Mouse (Mus musculus): Measurements from ENCODE around the gene Pla2g2c. TPM values are rescaled to one million over a fixed set of nuclear protein-coding genes. Genes with fewer than 3 reads are reported as not detected.

The Pla2g2c gene
- polyA plus RNA-seq, 1 experiment from 2014 or later: 0.47 TPM

DNA sequence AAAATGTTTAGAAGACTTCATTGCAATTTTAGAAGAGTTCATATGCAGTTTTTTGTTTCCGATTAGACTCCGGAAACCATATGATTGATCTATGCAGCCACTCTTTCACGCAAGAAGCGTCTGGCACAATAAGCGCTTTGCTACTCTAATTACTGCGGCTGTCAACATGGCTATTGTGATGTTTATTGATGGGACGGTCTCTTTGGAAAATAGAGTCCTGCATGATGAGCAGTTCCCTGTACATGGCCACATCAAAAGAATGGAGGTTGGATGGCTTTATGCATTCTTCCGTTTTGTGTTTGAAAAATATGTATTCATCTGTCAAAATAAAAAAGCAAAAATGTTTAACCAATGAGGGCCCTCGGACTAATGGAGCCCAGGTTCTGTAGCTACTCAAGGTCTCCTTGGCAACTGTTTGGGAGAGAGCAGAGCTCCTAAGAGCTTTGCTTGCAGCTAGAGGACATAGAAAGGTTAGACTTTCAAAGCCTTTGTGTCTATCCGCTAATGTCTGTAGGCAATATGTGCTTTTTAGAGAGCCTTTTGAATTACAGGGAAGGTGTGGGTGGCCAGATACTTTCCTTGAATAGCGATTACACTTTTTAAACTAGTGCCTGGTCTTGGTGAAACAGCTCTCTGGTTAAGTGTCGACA is 31.4 kb upstream of the Pla2g2c start:
- no peaks in the 10 kb centered on the region for H3K9me3 ChIP-seq (ENCODE audit: low read length)
- no peak overlapping the region for H3K27ac ChIP-seq (ENCODE audit: low read length)
- no peaks in the 10 kb centered on the region for H3K36me3 ChIP-seq (ENCODE audit: insufficient read depth, low read length)
- no peaks in the 10 kb centered on the region; the same call in none of the 2 replicates for H3K4me1 ChIP-seq (ENCODE audit: insufficient read depth, low read length)
- H3K9ac ChIP-seq (replicated peaks; ENCODE audit: low read length): no peak overlapping the region
- peaks cover 38% of the 10 kb centered on the region for H3K27me3 ChIP-seq (ENCODE audit: insufficient read depth, low read length)
- H3K4me3 ChIP-seq (ENCODE audit: low read length): no peak overlapping the region
- WGBS: 67% methylated on average over 12 of the region's 12 CpGs
- H3K4me2 ChIP-seq (replicated peaks; ENCODE audit: low read depth, low read length): no peak overlapping the region
- no peak for ATAC-seq (ENCODE audit: low FRiP score, low TSS enrichment)

- H3K9ac ChIP-seq (replicated peaks; ENCODE audit: low read length): no peak overlapping the region
- H3K4me2 ChIP-seq (replicated peaks; ENCODE audit: low read depth, low read length): no peak overlapping the region
- peak; percentile 49; the same call in 1 of the 2 replicates for ATAC-seq (ENCODE audit: low FRiP score, low TSS enrichment)
- no peaks in the 10 kb centered on the region for H3K9me3 ChIP-seq (ENCODE audit: low read length)
- H3K4me3 ChIP-seq (ENCODE audit: low read length): no peak overlapping the region
- H3K27ac ChIP-seq (ENCODE audit: low read length): peak overlapping the region; percentile 47; the same call in 1 of the 2 replicates
- H3K4me1 ChIP-seq (ENCODE audit: insufficient read depth, low read length): no peaks in the 10 kb centered on the region; the same call in 1 of the 2 replicates
- H3K27me3 ChIP-seq (ENCODE audit: insufficient read depth, low read length): peaks cover 10% of the 10 kb centered on the region
- no peaks in the 10 kb centered on the region for H3K36me3 ChIP-seq (ENCODE audit: insufficient read depth, low read length)
- 10% methylated on average over 7 of the region's 7 CpGs for WGBS
These were observed 27.9 kb upstream of the Pla2g2c start for GRCm38 (mm10) chr4:138696720-138697119.

DNA sequence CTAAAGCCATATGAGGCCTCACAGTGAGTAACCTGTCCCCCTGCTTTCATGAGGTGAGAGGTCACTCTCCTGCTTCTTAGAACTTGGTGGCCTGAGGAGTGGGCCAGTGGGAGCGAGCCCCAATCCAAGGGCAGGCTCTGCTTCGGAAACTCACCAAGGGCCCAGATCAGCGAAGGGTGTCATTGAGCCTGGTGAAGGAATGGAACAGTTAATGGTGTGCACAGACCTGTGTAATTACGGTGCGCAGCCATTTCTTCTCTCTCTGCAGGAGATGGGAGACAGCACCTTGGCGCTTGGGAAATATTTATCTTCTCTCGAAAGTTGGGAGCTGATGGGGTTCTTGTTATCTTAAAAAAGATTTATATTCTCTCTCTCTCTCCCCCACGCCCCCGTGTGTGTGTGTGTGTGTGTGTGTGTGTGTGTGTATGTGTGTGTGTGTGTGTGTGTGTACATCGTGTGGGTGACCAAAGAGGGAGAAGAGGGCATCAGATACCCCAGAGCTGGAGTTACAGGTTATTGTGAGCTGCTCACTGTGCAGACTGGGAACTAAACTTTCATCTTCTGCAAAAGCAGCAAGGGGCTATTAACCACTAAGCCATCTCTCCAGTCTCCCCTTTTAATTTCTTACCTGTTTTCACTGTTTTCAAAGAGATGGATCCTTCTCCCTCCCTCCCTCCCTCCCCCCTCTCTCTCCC is 27.3 kb upstream of the Pla2g2c start:
- 18% methylated on average over 10 of the region's 10 CpGs for WGBS

GRCm38 (mm10) chr4:138698296-138698695 is 26.3 kb upstream of the Pla2g2c start:
- Histone ChIP-seq H3K4me1 (ENCODE audit: insufficient read depth, low read length) (no peaks in the 10 kb centered on the region; the same call in 1 of the 2 replicates), H3K9ac (replicated peaks; ENCODE audit: low read length) (no peak overlapping the region), H3K9me3 (ENCODE audit: low read length) (no peaks in the 10 kb centered on the region), H3K4me2 (replicated peaks; ENCODE audit: low read depth, low read length) (no peak overlapping the region), H3K27me3 (ENCODE audit: insufficient read depth, low read length) (0 out of 2 replicates have a peak, but pooled peaks cover under 1% of the 10 kb centered on the region), H3K4me3 (ENCODE audit: low read length) (no peak overlapping the region), H3K36me3 (ENCODE audit: insufficient read depth, low read length) (no peaks in the 10 kb centered on the region), H3K27ac (ENCODE audit: low read length) (0 out of 2 replicates have a peak overlapping the region, but pooled peaks have one; percentile 43)
- ATAC-seq (ENCODE audit: low FRiP score, low TSS enrichment): no peak
- WGBS: 56% methylated on average over 2 of the region's 2 CpGs

More for the DNA sequence above, 27.3 kb upstream of the Pla2g2c start:
- H3K27ac ChIP-seq (ENCODE audit: low read length): peak overlapping the region; percentile 47; the same call in 1 of the 2 replicates
- no peak overlapping the region for H3K9ac ChIP-seq (replicated peaks; ENCODE audit: low read length)
- no peak overlapping the region for H3K4me2 ChIP-seq (replicated peaks; ENCODE audit: low read depth, low read length)
- H3K4me1 ChIP-seq (ENCODE audit: insufficient read depth, low read length): no peaks in the 10 kb centered on the region; the same call in 1 of the 2 replicates
- no peaks in the 10 kb centered on the region for H3K36me3 ChIP-seq (ENCODE audit: insufficient read depth, low read length)
- H3K27me3 ChIP-seq (ENCODE audit: insufficient read depth, low read length): peaks cover 9% of the 10 kb centered on the region; the same call in 1 of the 2 replicates
- no peaks in the 10 kb centered on the region for H3K9me3 ChIP-seq (ENCODE audit: low read length)
- ATAC-seq (ENCODE audit: low FRiP score, low TSS enrichment): peak; percentile 85
- H3K4me3 ChIP-seq (ENCODE audit: low read length): no peak overlapping the region

- Histone ChIP-seq H3K9ac (replicated peaks; ENCODE audit: low read length) (no peak overlapping the region), H3K36me3 (ENCODE audit: insufficient read depth, low read length) (no peaks in the 10 kb centered on the region), H3K4me2 (replicated peaks; ENCODE audit: low read depth, low read length) (no peak overlapping the region), H3K4me3 (ENCODE audit: low read length) (no peak overlapping the region), H3K9me3 (ENCODE audit: low read length) (no peaks in the 10 kb centered on the region), H3K4me1 (ENCODE audit: insufficient read depth, low read length) (no peaks in the 10 kb centered on the region; the same call in 1 of the 2 replicates), H3K27me3 (ENCODE audit: insufficient read depth, low read length) (no peaks in the 10 kb centered on the region), H3K27ac (ENCODE audit: low read length) (no peak overlapping the region)
- peak; percentile 73 for ATAC-seq (ENCODE audit: low FRiP score, low TSS enrichment)
- WGBS: 30% methylated on average over 15 of the region's 15 CpGs
These were observed 24.2 kb upstream of the Pla2g2c start for GRCm38 (mm10) chr4:138700184-138700982.

DNA sequence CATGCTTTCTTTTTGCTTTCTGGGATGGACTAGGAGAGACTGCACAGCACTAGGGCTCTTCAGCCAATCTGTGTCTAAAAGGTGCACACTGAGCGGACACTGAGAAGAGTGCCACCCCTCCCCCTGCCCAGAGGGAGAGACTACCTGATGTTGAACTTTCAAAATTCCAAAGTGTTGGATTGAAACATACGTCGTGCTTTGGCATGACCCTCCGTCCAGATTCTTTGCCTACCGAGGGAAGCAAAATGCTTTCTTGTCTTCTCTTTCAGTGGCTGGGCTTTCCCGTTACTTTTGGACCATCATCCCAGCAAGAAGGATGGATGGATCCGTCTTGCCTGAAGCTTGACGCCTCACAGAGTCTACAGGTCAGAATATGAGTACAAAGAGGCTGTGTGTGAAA is 23.5 kb upstream of the Pla2g2c start:
- 74% methylated on average over 8 of the region's 8 CpGs for WGBS
- no peak overlapping the region for H3K4me3 ChIP-seq (ENCODE audit: low read length)

GRCm38 (mm10) chr4:138702031-138702430 is 22.6 kb upstream of the Pla2g2c start:
- Histone ChIP-seq H3K36me3 (ENCODE audit: insufficient read depth, low read length) (no peaks in the 10 kb centered on the region), H3K4me2 (replicated peaks; ENCODE audit: low read depth, low read length) (no peak overlapping the region), H3K27ac (ENCODE audit: low read length) (no peak overlapping the region), H3K27me3 (ENCODE audit: insufficient read depth, low read length) (no peaks in the 10 kb centered on the region), H3K9me3 (ENCODE audit: low read length) (no peaks in the 10 kb centered on the region), H3K9ac (replicated peaks; ENCODE audit: low read length) (no peak overlapping the region), H3K4me1 (ENCODE audit: insufficient read depth, low read length) (no peaks in the 10 kb centered on the region), H3K4me3 (ENCODE audit: low read length) (no peak overlapping the region)
- WGBS: 66% methylated on average over 2 of the region's 2 CpGs
- ATAC-seq (ENCODE audit: low FRiP score, low TSS enrichment): no peak

More for the DNA sequence above, 23.5 kb upstream of the Pla2g2c start:
- H3K36me3 ChIP-seq (ENCODE audit: insufficient read depth, low read length): no peaks in the 10 kb centered on the region
- no peak overlapping the region for H3K9ac ChIP-seq (replicated peaks; ENCODE audit: low read length)
- ATAC-seq (ENCODE audit: low FRiP score, low TSS enrichment): no peak
- no peaks in the 10 kb centered on the region for H3K9me3 ChIP-seq (ENCODE audit: low read length)
- no peak overlapping the region for H3K4me2 ChIP-seq (replicated peaks; ENCODE audit: low read depth, low read length)
- H3K27ac ChIP-seq (ENCODE audit: low read length): no peak overlapping the region
- H3K27me3 ChIP-seq (ENCODE audit: insufficient read depth, low read length): no peaks in the 10 kb centered on the region
- no peaks in the 10 kb centered on the region; the same call in 1 of the 2 replicates for H3K4me1 ChIP-seq (ENCODE audit: insufficient read depth, low read length)

- Histone ChIP-seq H3K4me3 (ENCODE audit: low read length) (no peak overlapping the region), H3K4me1 (ENCODE audit: insufficient read depth, low read length) (no peaks in the 10 kb centered on the region), H3K36me3 (ENCODE audit: insufficient read depth, low read length) (no peaks in the 10 kb centered on the region), H3K9me3 (ENCODE audit: low read length) (no peaks in the 10 kb centered on the region), H3K27me3 (ENCODE audit: insufficient read depth, low read length) (no peaks in the 10 kb centered on the region), H3K4me2 (replicated peaks; ENCODE audit: low read depth, low read length) (no peak overlapping the region), H3K9ac (replicated peaks; ENCODE audit: low read length) (no peak overlapping the region), H3K27ac (ENCODE audit: low read length) (no peak overlapping the region)
- WGBS: 80% methylated on average over 8 of the region's 8 CpGs
- no peak for ATAC-seq (ENCODE audit: low FRiP score, low TSS enrichment)
These were observed 22.1 kb upstream of the Pla2g2c start for GRCm38 (mm10) chr4:138702528-138702927.

DNA sequence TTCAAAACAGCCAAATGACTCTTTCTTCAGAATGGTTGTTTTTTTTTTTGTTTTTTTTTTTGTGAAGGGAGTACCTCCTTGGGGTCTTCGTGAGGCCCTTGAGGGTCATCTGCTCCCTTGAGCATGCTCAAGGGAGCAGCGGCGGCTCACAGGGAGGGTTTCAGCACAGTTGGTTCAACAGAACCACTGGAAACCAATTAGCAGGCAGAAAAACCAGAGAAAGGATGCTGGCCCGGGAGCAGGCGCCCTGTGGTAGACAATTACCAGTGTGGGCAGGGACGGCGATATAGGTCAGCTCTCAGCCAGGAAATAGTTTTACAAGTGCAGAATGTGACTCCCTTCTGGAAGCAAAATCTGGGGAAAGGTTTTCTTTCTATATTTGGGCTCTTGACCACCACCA is 21.0 kb upstream of the Pla2g2c start:
- H3K27ac ChIP-seq (ENCODE audit: low read length): no peak overlapping the region
- no peaks in the 10 kb centered on the region for H3K4me1 ChIP-seq (ENCODE audit: insufficient read depth, low read length)
- H3K27me3 ChIP-seq (ENCODE audit: insufficient read depth, low read length): no peaks in the 10 kb centered on the region

More for the DNA sequence above, 21.0 kb upstream of the Pla2g2c start:
- no peak overlapping the region for H3K9ac ChIP-seq (replicated peaks; ENCODE audit: low read length)
- no peak overlapping the region for H3K4me3 ChIP-seq (ENCODE audit: low read length)
- WGBS: 64% methylated on average over 7 of the region's 7 CpGs
- no peak for ATAC-seq (ENCODE audit: low FRiP score, low TSS enrichment)
- H3K4me2 ChIP-seq (replicated peaks; ENCODE audit: low read depth, low read length): no peak overlapping the region
- no peaks in the 10 kb centered on the region for H3K9me3 ChIP-seq (ENCODE audit: low read length)
- H3K36me3 ChIP-seq (ENCODE audit: insufficient read depth, low read length): no peaks in the 10 kb centered on the region

All from kidney, embryonic 16.5 days (tissue).